ENCODE assay signal across 9 mouse cellular contexts in the genomic region with DNA sequence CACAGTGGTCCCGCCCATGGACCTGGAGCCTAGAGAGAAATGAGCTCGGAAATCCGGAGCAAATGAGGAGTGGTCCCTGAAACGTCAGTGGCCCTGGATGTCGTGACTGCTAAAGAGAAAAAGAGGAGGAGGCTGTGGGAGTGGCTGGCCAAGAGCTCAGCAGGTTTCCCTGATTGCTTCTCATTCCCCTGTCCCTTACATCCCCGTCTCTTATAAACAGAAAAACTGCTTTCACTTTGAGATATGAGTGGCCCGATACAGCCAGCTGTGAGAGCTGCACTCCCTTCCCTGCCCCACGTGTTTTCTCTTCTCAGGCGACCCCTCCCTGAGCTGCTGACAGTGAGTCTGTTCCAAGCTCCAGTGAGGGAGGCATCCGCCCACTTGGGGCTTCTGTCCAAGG. TPM values are rescaled to one million over a fixed set of nuclear protein-coding genes. Genes with fewer than 3 reads are reported as not detected.
DNase-seq lines count a peak whose midpoint lies in the region; ATAC-seq and TF ChIP-seq lines count a peak whose summit lies in the region.
"Not testable (repeated sequence)": the region's sequence is repeated elsewhere in the genome, so short reads cannot be mapped to it uniquely, and the experiment has no call there.
"Had no signal": no experiment of that assay in that cellular context is flagged by ENCODE, and none has a peak within 500 bp of the region (broad histone marks: within the 10 kb centered on the region; RNA-seq: fewer than 3 reads in every experiment).

No protein-coding gene starts in this region.

- TF ChIP-seq POLR2A in embryonic fibroblast, embryonic 13.5 days (IDR thresholded peaks at IDR 0.05; ENCODE audit: low read depth, low read length) = not testable (repeated sequence)

- peak overlapping the region; percentile 39; the same call in 1 of the 2 replicates for H3K4me2 ChIP-seq in heart, embryonic 14.5 days (ENCODE audit: low read length)
- H3K4me2 ChIP-seq in liver, embryonic 11.5 days = peak overlapping the region; percentile 46; the same call in 1 of the 2 replicates
- peak overlapping the region; percentile 33; the same call in 1 of the 2 replicates for H3K4me2 ChIP-seq in lung, embryonic 16.5 days (ENCODE audit: low read depth, low read length)

- not testable (repeated sequence) for H3K36me3 ChIP-seq in heart, embryonic 14.5 days (ENCODE audit: control insufficient read depth, insufficient read depth, low read length); liver, embryonic 11.5 days (ENCODE audit: control insufficient read depth, insufficient read depth, low read length); lung, embryonic 16.5 days (ENCODE audit: control insufficient read depth, insufficient read depth, low read length)

- not testable (repeated sequence) for TF ChIP-seq CTCF in embryonic fibroblast, embryonic 13.5 days (IDR thresholded peaks at IDR 0.05; ENCODE audit: borderline replicate concordance, insufficient read depth, low read length)

- H3K9me3 ChIP-seq in heart, embryonic 14.5 days (ENCODE audit: control insufficient read depth, low read length); liver, embryonic 11.5 days (ENCODE audit: control insufficient read depth, low read length); lung, embryonic 16.5 days (ENCODE audit: control insufficient read depth, low read length): not testable (repeated sequence)

- peaks cover 10% of the 10 kb centered on the region for H3K4me1 ChIP-seq in embryonic fibroblast, embryonic 13.5 days (ENCODE audit: control insufficient read depth, insufficient read depth, low read length)
- peaks cover 0 to 11% of the 10 kb centered on the region in 2 experiments; a peak in 2 of 4 replicates for H3K4me1 ChIP-seq in heart, embryonic 14.5 days (ENCODE audit: control insufficient read depth in 2 of 2, insufficient read depth in 2 of 2, low read length in 2 of 2)
- H3K4me1 ChIP-seq in liver, embryonic 11.5 days (replicated peaks; ENCODE audit: control insufficient read depth, insufficient read depth, low read length) = peaks cover 14% of the 10 kb centered on the region
- not testable (repeated sequence) for H3K4me1 ChIP-seq in lung, embryonic 16.5 days (replicated peaks; ENCODE audit: control insufficient read depth, insufficient read depth, low read length)

- H3K9ac ChIP-seq in heart, embryonic 14.5 days (ENCODE audit: low read length); liver, embryonic 11.5 days (ENCODE audit: low read depth, low read length); lung, embryonic 16.5 days (ENCODE audit: low read length): not testable (repeated sequence)

- peak overlapping the region; percentile 93 for H3K27ac ChIP-seq in embryonic fibroblast, embryonic 13.5 days (ENCODE audit: insufficient read depth, low read length)
- H3K27ac ChIP-seq in heart, embryonic 14.5 days (replicated peaks in 1 of 2; ENCODE audit: control insufficient read depth in 1 of 2, insufficient read depth in 1 of 2, low read depth in 2 of 2, low read length in 2 of 2); liver, embryonic 11.5 days (ENCODE audit: low read depth, low read length); lung, embryonic 16.5 days (ENCODE audit: low read length): not testable (repeated sequence)

- DNase-seq in CD8-positive naive resting alpha-beta T cell, adult 2 months (ENCODE audit: low read depth in 2 of 2, low spot score in 2 of 2) = peak; percentile 49 to 56
- DNase-seq in kidney, adult 18-20 months = peak; percentile 36
- DNase-seq in liver, embryonic 11.5 days (ENCODE audit: low spot score) = not testable (repeated sequence)
- peak; percentile 26 for DNase-seq in ovary, postnatal 36 days (ENCODE audit: low spot score)
- DNase-seq in thymus, postnatal 4 days = peak; percentile 24

- WGBS in heart, embryonic 14.5 days = 0% methylated on average over 7 of the region's 10 CpGs
- WGBS in liver, embryonic 11.5 days = 14% methylated on average over 9 of the region's 10 CpGs
- WGBS in lung, embryonic 16.5 days = 5% methylated on average over 9 of the region's 10 CpGs

- not testable (repeated sequence) for H3K27me3 ChIP-seq in heart, embryonic 14.5 days (ENCODE audit: control insufficient read depth, insufficient read depth, low read length); liver, embryonic 11.5 days (replicated peaks; ENCODE audit: control insufficient read depth, insufficient read depth, low read length); lung, embryonic 16.5 days (ENCODE audit: control insufficient read depth, insufficient read depth, low read depth, low read length)

- H3K4me3 ChIP-seq in embryonic fibroblast, embryonic 13.5 days (ENCODE audit: insufficient read depth, low read length) = peak overlapping the region; percentile 27; the same call in 1 of the 2 replicates
- H3K4me3 ChIP-seq in heart, embryonic 14.5 days (ENCODE audit: control insufficient read depth in 1 of 2, insufficient read depth in 1 of 2, low read depth in 1 of 2, low read length in 2 of 2) = peak overlapping the region in 1 of 2 experiments; percentile 18; a peak in 1 of 4 replicates
- H3K4me3 ChIP-seq in liver, embryonic 11.5 days (ENCODE audit: low read depth, low read length) = not testable (repeated sequence)
- H3K4me3 ChIP-seq in lung, embryonic 16.5 days (ENCODE audit: low read length) = peak overlapping the region; percentile 22; the same call in 1 of the 2 replicates

- ATAC-seq in heart, embryonic 14.5 days (ENCODE audit: insufficient number of reproducible peaks, insufficient read depth, low FRiP score, low read depth); liver, embryonic 11.5 days (replicated peaks; ENCODE audit: low FRiP score); lung, embryonic 16.5 days (ENCODE audit: low read depth): not testable (repeated sequence)

RNA-seq across cellular contexts. Expression of gene Zfp53, which starts 14.1 kb away (rescaled TPM):
- 10.8 and 14.7 TPM in 2 replicates for polyA plus RNA-seq in embryonic fibroblast, embryonic 13.5 days (2011; ENCODE audit: insufficient read length, low read depth, missing spikeins)
- polyA plus RNA-seq in heart, embryonic 14.5 days (2014; fragmentation: Nextera tagmentation; extraction: Ambion mirVana) = 5.3 and 5.5 TPM in 2 replicates
- polyA plus RNA-seq in liver, embryonic 11.5 days (2014; fragmentation: Nextera tagmentation; extraction: Ambion mirVana) = 7.5 and 7.8 TPM in 2 replicates
- polyA plus RNA-seq in lung, embryonic 16.5 days (2015; fragmentation: Nextera tagmentation; extraction: Ambion mirVana) = 12.0 and 12.5 TPM in 2 replicates

RNA-seq across cellular contexts. Expression of gene Zfp51, which starts 24.6 kb away (rescaled TPM):
- polyA plus RNA-seq in embryonic fibroblast, embryonic 13.5 days (2011; ENCODE audit: insufficient read length, low read depth, missing spikeins) = 10.7 and 14.5 TPM in 2 replicates
- polyA plus RNA-seq in heart, embryonic 14.5 days (2014; fragmentation: Nextera tagmentation; extraction: Ambion mirVana) = 9.8 and 11.6 TPM in 2 replicates
- polyA plus RNA-seq in liver, embryonic 11.5 days (2014; fragmentation: Nextera tagmentation; extraction: Ambion mirVana) = 13.0 and 13.5 TPM in 2 replicates
- 15.0 and 17.1 TPM in 2 replicates for polyA plus RNA-seq in lung, embryonic 16.5 days (2015; fragmentation: Nextera tagmentation; extraction: Ambion mirVana)

RNA-seq across cellular contexts. Expression of gene Zfp54, which starts 51.7 kb away (rescaled TPM):
- 3.6 and 5.3 TPM in 2 replicates for polyA plus RNA-seq in embryonic fibroblast, embryonic 13.5 days (2011; ENCODE audit: insufficient read length, low read depth, missing spikeins)
- polyA plus RNA-seq in heart, embryonic 14.5 days (2014; fragmentation: Nextera tagmentation; extraction: Ambion mirVana) = 3.4 and 4.0 TPM in 2 replicates
- 3.9 and 4.9 TPM in 2 replicates for polyA plus RNA-seq in liver, embryonic 11.5 days (2014; fragmentation: Nextera tagmentation; extraction: Ambion mirVana)
- polyA plus RNA-seq in lung, embryonic 16.5 days (2015; fragmentation: Nextera tagmentation; extraction: Ambion mirVana) = 6.9 and 8.8 TPM in 2 replicates
- polyA plus RNA-seq: erythroblast, embryonic 14.5 days had no signal
